Mouse (Mus musculus): ENCODE measurements around the gene Ptk6.

Ptk6 gene

GRCm38 (mm10) chr2:181202422-181202821, at the start of gene Ptk6:
TSS of gene Ptk6 (minus strand) at chr2:181202789.
- no peak for DNase-seq (ENCODE audit: low read depth, low spot score)

GRCm38 (mm10) chr2:181251841-181252240, 49.3 kb upstream of the Ptk6 start:
- no peak for DNase-seq (ENCODE audit: low read depth, low spot score)

GRCm38 (mm10) chr2:181249217-181249616, 46.6 kb upstream of the Ptk6 start:
- DNase-seq (ENCODE audit: low read depth, low spot score): no peak

GRCm38 (mm10) chr2:181245031-181245430, 42.4 kb upstream of the Ptk6 start:
- no peak for DNase-seq (ENCODE audit: low read depth, low spot score)

- no peak for DNase-seq (ENCODE audit: low read depth, low spot score)
Observed at GRCm38 (mm10) chr2:181243706-181244394, 41.3 kb upstream of the Ptk6 start.

GRCm38 (mm10) chr2:181242314-181242665, 39.7 kb upstream of the Ptk6 start:
- DNase-seq (ENCODE audit: low read depth, low spot score): no peak

- DNase-seq (ENCODE audit: low read depth, low spot score): no peak
Observed at GRCm38 (mm10) chr2:181241602-181242313, 39.2 kb upstream of the Ptk6 start, which contains the start of gene Helz2. TSS of gene Helz2 (minus strand) at chr2:181242027.

- DNase-seq (ENCODE audit: low read depth, low spot score): no peak
Observed at GRCm38 (mm10) chr2:181240806-181241440, 38.3 kb upstream of the Ptk6 start.

GRCm38 (mm10) chr2:181239261-181239660, 36.7 kb upstream of the Ptk6 start:
- DNase-seq (ENCODE audit: low read depth, low spot score): no peak

- no peak for DNase-seq (ENCODE audit: low read depth, low spot score)
Observed at GRCm38 (mm10) chr2:181238861-181239260, 36.3 kb upstream of the Ptk6 start.

GRCm38 (mm10) chr2:181238091-181238610, 35.6 kb upstream of the Ptk6 start:
- DNase-seq (ENCODE audit: low read depth, low spot score): no peak

GRCm38 (mm10) chr2:181237251-181238014, 34.8 kb upstream of the Ptk6 start:
- no peak for DNase-seq (ENCODE audit: low read depth, low spot score)

GRCm38 (mm10) chr2:181235681-181236566, 33.3 kb upstream of the Ptk6 start:
- no peak for DNase-seq (ENCODE audit: low read depth, low spot score)

- DNase-seq (ENCODE audit: low read depth, low spot score): no peak
Observed at GRCm38 (mm10) chr2:181234680-181235079, 32.1 kb upstream of the Ptk6 start.

- no peak for DNase-seq (ENCODE audit: low read depth, low spot score)
Observed at GRCm38 (mm10) chr2:181233443-181233842, 30.9 kb upstream of the Ptk6 start.

GRCm38 (mm10) chr2:181231171-181231570, 28.6 kb upstream of the Ptk6 start:
- no peak for DNase-seq (ENCODE audit: low read depth, low spot score)

GRCm38 (mm10) chr2:181228335-181228734, 25.7 kb upstream of the Ptk6 start:
- DNase-seq (ENCODE audit: low read depth, low spot score): no peak

- DNase-seq (ENCODE audit: low read depth, low spot score): no peak
Observed at GRCm38 (mm10) chr2:181227122-181227521, 24.5 kb upstream of the Ptk6 start.

- no peak for DNase-seq (ENCODE audit: low read depth, low spot score)
Observed at GRCm38 (mm10) chr2:181224994-181225393, 22.4 kb upstream of the Ptk6 start.

GRCm38 (mm10) chr2:181220361-181220760, 17.8 kb upstream of the Ptk6 start:
- DNase-seq (ENCODE audit: low read depth, low spot score): no peak

Measured in brain, embryonic 18.5 days (tissue).